Mouse (Mus musculus): ENCODE data around the gene Slc19a2.

- TF ChIP-seq CTCF (IDR thresholded peaks at IDR 0.05; ENCODE audit: low read depth) (no peak), EP300 (IDR thresholded peaks at IDR 0.05; ENCODE audit: low read depth) (no peak)
Measured at GRCm38 (mm10) chr1:164241494-164241893, 7.4 kb upstream of the Slc19a2 start.
